Mouse (Mus musculus): ENCODE data around the gene Adprm.

DNA sequence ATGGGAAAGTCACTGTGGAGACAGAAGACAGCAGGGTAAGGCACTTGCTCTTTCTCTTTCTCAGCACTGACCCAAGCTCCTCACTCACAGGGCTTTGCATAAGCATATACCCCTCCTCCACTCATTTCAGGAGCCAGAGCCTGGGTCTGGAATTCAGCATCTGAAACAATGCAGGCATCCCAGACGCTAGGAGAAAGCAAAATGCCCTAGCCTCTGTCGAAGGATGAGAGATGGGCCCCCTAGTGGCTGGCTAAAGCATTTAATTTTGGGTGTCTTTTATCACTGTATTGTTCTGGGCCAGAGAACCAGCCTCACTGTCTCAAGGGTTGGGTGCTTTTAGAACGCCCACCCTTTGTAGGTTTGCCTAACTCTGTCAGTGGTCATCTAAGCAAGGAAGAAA, 27.8 kb upstream of the Adprm start:
- no peak for TF ChIP-seq POLR2A (IDR thresholded peaks at IDR 0.05; ENCODE audit: insufficient read depth, low read depth, low read length)
- 0 out of 2 replicates have a peak, but pooled peaks have one; percentile 7 for TF ChIP-seq CTCF (IDR thresholded peaks at IDR 0.05; ENCODE audit: insufficient read depth, low read depth, low read length)
